Mouse (Mus musculus) MEL (cell line): Measurements from ENCODE around the gene Kctd7. TPM values are rescaled to one million over a fixed set of nuclear protein-coding genes. Genes with fewer than 3 reads are reported as not detected.

Source experiments
- DNase-seq: peaks from one replicate; pipeline ENCODE4 v3.0.0; 2011; ENCODE audit warnings: low read depth, low spot score
- H3K27ac ChIP-seq: 2 replicates; pipeline ENCODE4 v1.5.1; 2012; ENCODE audit warnings: low read depth, mild to moderate bottlenecking, control low read depth, low read length, moderate library complexity; ENCODE audit not compliant: control insufficient read depth
- H3K27me3 ChIP-seq, 2 experiments: fragments of 150-350 bp in 1 of 2; sonication (generic) in 1 of 2; 2 replicates each; pipeline ENCODE4 v1.6.1; 2012; ENCODE audit warnings: low read length in 2 of 2, mild to moderate bottlenecking in 2 of 2, improper control_type of control experiment in 1 of 2, moderate library complexity in 1 of 2; ENCODE audit not compliant: insufficient read depth in 2 of 2, control insufficient read depth in 1 of 2
- H3K36me3 ChIP-seq, 2 experiments: 2 replicates each; pipeline ENCODE4 v1.6.1; 2012 to 2014; ENCODE audit warnings: low read length in 2 of 2, improper control_type of control experiment in 1 of 2, inconsistent platforms in 1 of 2, mild to moderate bottlenecking in 1 of 2; ENCODE audit not compliant: insufficient read depth in 2 of 2, control insufficient read depth in 1 of 2
- H3K4me1 ChIP-seq, 2 experiments: fragments of 150-350 bp in 1 of 2; sonication (generic) in 1 of 2; 2 replicates each; pipeline ENCODE4 v1.6.1; 2012; ENCODE audit warnings: low read length in 2 of 2, improper control_type of control experiment in 1 of 2, mild to moderate bottlenecking in 1 of 2; ENCODE audit not compliant: insufficient read depth in 2 of 2, control insufficient read depth in 1 of 2
- H3K4me3 ChIP-seq, 2 experiments: fragments of 150-350 bp in 1 of 2; sonication (generic) in 1 of 2; 2 replicates each; pipeline ENCODE4 v1.5.1; 2012; ENCODE audit warnings: low read depth in 2 of 2, low read length in 2 of 2, mild to moderate bottlenecking in 2 of 2, moderate library complexity in 2 of 2, control low read depth in 1 of 2, improper control_type of control experiment in 1 of 2; ENCODE audit not compliant: control insufficient read depth in 1 of 2, insufficient read depth in 1 of 2
- H3K79me2 ChIP-seq: 2 replicates; pipeline ENCODE4 v1.6.1; 2012; ENCODE audit warnings: mild to moderate bottlenecking, low read length, moderate library complexity; ENCODE audit not compliant: control insufficient read depth, poor library complexity, insufficient read depth
- H3K9ac ChIP-seq: 2 replicates; pipeline ENCODE4 v1.6.1; 2012; ENCODE audit warnings: low read depth, mild to moderate bottlenecking, control low read depth, low read length, moderate library complexity; ENCODE audit not compliant: control insufficient read depth, poor library complexity, severe bottlenecking
- H3K9me3 ChIP-seq: fragments of 150-350 bp; sonication (generic); replicated peaks from 2 replicates; pipeline ENCODE4 v1.6.1; 2012; ENCODE audit warnings: mild to moderate bottlenecking, low read length, improper control_type of control experiment, moderate library complexity; ENCODE audit not compliant: insufficient read depth
- BHLHE40 ChIP-seq: IDR thresholded peaks from 2 replicates; pipeline ENCODE4 v1.6.1; 2012; ENCODE audit warnings: low read depth, mild to moderate bottlenecking, inconsistent platforms, low read length, improper control_type of control experiment, borderline replicate concordance
- CHD1 ChIP-seq: IDR thresholded peaks from 2 replicates; pipeline ENCODE4 v1.6.1; 2012; ENCODE audit warnings: low read depth, mild to moderate bottlenecking, inconsistent platforms, low read length, improper control_type of control experiment
- CHD2 ChIP-seq: IDR thresholded peaks from 2 replicates; pipeline ENCODE4 v1.6.1; 2011; ENCODE audit warnings: low read length, improper control_type of control experiment
- CTCF ChIP-seq, 3 experiments: IDR thresholded peaks in 2 of 3; conservative IDR thresholded peaks in 1 of 3; 2 replicates each; pipeline ENCODE4 v1.5.1; 2011 to 2012; ENCODE audit warnings: low read length in 3 of 3, low read depth in 2 of 3, mild to moderate bottlenecking in 2 of 3, improper control_type of control experiment in 1 of 3, inconsistent platforms in 1 of 3, mixed read lengths in 1 of 3, moderate library complexity in 1 of 3; ENCODE audit not compliant: control insufficient read depth in 1 of 3, insufficient read depth in 1 of 3, poor library complexity in 1 of 3, severe bottlenecking in 1 of 3
- E2F4 ChIP-seq: IDR thresholded peaks from 2 replicates; pipeline ENCODE4 v1.6.1; 2011; ENCODE audit warnings: low read depth, low read length, improper control_type of control experiment, borderline replicate concordance
- GATA1 ChIP-seq: IDR thresholded peaks from 2 replicates; pipeline ENCODE4 v1.6.1; 2011; ENCODE audit warnings: low read depth, low read length, improper control_type of control experiment
- HCFC1 ChIP-seq: IDR thresholded peaks from 2 replicates; pipeline ENCODE4 v1.6.1; 2012; ENCODE audit warnings: low read depth, mild to moderate bottlenecking, inconsistent platforms, low read length, improper control_type of control experiment, moderate library complexity
- JUND ChIP-seq: IDR thresholded peaks from 2 replicates; pipeline ENCODE4 v1.6.1; 2011; ENCODE audit warnings: low read depth, mild to moderate bottlenecking, improper control_type of control experiment, low read length
- MAFK ChIP-seq: IDR thresholded peaks from 2 replicates; pipeline ENCODE4 v1.6.1; 2011; ENCODE audit warnings: low read depth, mild to moderate bottlenecking, low read length, improper control_type of control experiment, borderline replicate concordance
- MAZ ChIP-seq: IDR thresholded peaks from 2 replicates; pipeline ENCODE4 v1.6.1; 2012; ENCODE audit warnings: low read depth, mild to moderate bottlenecking, inconsistent platforms, low read length, improper control_type of control experiment
- MEF2A ChIP-seq: IDR thresholded peaks from 2 replicates; pipeline ENCODE4 v1.6.1; 2014; ENCODE audit warnings: low read depth, mild to moderate bottlenecking, inconsistent platforms, low read length, improper control_type of control experiment; ENCODE audit not compliant: poor library complexity, insufficient replicate concordance, severe bottlenecking; ENCODE audit errors: extremely low read depth
- MXI1 ChIP-seq: IDR thresholded peaks from 2 replicates; pipeline ENCODE4 v1.6.1; 2011; ENCODE audit warnings: mild to moderate bottlenecking, low read depth, low read length, improper control_type of control experiment
- MYB ChIP-seq: IDR thresholded peaks from 2 replicates; pipeline ENCODE4 v1.6.1; 2011; ENCODE audit warnings: mild to moderate bottlenecking, low read depth, low read length, improper control_type of control experiment
- POLR2A ChIP-seq, 2 experiments: IDR thresholded peaks; 2 replicates each; pipeline ENCODE4 v1.6.1; 2011 to 2012; ENCODE audit warnings: low read length in 2 of 2, mild to moderate bottlenecking in 2 of 2, control low read depth in 1 of 2, improper control_type of control experiment in 1 of 2, low read depth in 1 of 2, moderate library complexity in 1 of 2; ENCODE audit not compliant: control insufficient read depth in 1 of 2, insufficient read depth in 1 of 2, poor library complexity in 1 of 2
- POLR2AphosphoS2 ChIP-seq: IDR thresholded peaks from 2 replicates; pipeline ENCODE4 v1.6.1; 2011; ENCODE audit warnings: low read length, improper control_type of control experiment
- POLR2AphosphoS5 ChIP-seq: IDR thresholded peaks from 2 replicates; pipeline ENCODE4 v1.6.1; 2012; ENCODE audit warnings: low read depth, borderline replicate concordance, mild to moderate bottlenecking, inconsistent platforms, low read length, moderate library complexity, mixed read lengths
- RAD21 ChIP-seq: IDR thresholded peaks from 2 replicates; pipeline ENCODE4 v1.6.1; 2011; ENCODE audit warnings: mild to moderate bottlenecking, low read depth, low read length, improper control_type of control experiment
- TAL1 ChIP-seq: IDR thresholded peaks from 2 replicates; pipeline ENCODE4 v1.6.1; 2012; ENCODE audit warnings: mild to moderate bottlenecking, inconsistent platforms, low read length, moderate library complexity, mixed read lengths
- USF2 ChIP-seq, 2 experiments: IDR thresholded peaks; 2 replicates each; pipeline ENCODE4 v1.6.1; 2011 to 2012; ENCODE audit warnings: improper control_type of control experiment in 2 of 2, low read length in 2 of 2, borderline replicate concordance in 1 of 2, inconsistent platforms in 1 of 2, low read depth in 1 of 2, mild to moderate bottlenecking in 1 of 2; ENCODE audit not compliant: insufficient read depth in 1 of 2
- ZC3H11A ChIP-seq: IDR thresholded peaks from 2 replicates; pipeline ENCODE4 v1.6.1; 2012; ENCODE audit warnings: low read depth, mild to moderate bottlenecking, inconsistent platforms, low read length, improper control_type of control experiment
- ZKSCAN1 ChIP-seq: IDR thresholded peaks from 2 replicates; pipeline ENCODE4 v1.6.1; 2012; ENCODE audit warnings: low read depth, mild to moderate bottlenecking, inconsistent platforms, low read length, improper control_type of control experiment, moderate library complexity
- polyA plus RNA-seq, 2 experiments: library from polyadenylated mRNA; stranded (reverse) in 1 of 2; unstranded in 1 of 2; fragments of >175 nt in 1 of 2; fragments of >200 nt in 1 of 2; gene quantifications; 2 replicates each; pipeline versions ENCODE4 v1.2.1 to v1.2.4; 2012; ENCODE audit warnings: low replicate concordance in 2 of 2, low read depth in 1 of 2; ENCODE audit not compliant: insufficient read length in 2 of 2, insufficient read depth in 1 of 2, missing spikeins in 1 of 2
- total RNA-seq: library from RNA; depleted of rRNA; stranded (reverse); fragments of 300-350 nt; gene quantifications from 2 replicates; pipeline ENCODE4 v1.2.3, GENCODE M21; 2012

Gene Kctd7
- total and polyA plus RNA-seq, 3 experiments = 5.8 to 7.0 TPM; not detected in 1

DNA sequence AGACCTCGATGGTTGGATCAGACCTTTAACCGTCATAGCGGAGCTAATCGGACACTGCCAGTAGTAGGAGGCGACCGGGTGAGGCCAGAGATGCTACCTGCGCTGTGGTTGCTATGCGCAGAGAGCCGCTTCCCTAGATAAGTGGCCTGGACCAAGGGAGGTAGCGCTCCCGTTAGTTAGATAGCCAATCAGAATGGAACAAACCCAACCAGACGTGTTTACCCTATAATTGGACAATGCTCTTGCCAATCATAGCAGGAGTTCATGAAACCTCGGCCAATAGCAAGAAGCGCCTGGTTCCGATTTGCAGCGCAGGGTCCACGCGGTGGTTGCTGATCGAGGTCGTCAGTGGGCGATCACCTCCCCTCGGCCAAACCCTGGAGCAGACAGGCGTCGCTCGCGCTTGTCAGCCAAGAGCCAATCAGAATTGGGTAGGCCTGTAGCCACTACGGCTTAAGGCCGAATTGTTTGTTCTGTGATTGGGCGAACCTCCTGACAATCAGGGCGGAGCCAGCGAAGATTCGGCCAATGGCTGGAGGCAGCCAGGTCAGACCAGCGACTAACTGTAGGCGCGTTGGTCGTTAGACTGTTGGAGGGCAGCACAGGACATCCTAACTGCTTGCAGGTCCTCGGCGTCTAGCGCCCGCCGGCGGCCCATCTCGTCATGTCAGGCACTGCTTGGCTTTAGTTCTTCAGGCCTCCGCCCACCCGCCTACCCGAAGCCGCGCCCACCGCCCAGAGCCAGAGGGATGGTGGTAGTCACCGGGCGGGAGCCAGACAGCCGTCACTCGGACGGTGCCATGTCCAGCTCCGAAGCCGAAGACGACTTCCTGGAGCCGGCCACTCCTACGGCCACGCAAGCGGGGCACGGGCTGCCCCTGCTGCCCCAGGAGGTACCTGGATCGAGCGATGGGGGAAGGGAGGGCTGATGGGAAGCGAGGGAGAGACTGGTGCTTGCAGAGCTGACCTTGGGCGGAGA, at the start of gene Kctd7 (continued):
- no peak for TF ChIP-seq POLR2AphosphoS5
- TF ChIP-seq BHLHE40 = no peak
- peak; percentile 38 for TF ChIP-seq RAD21
- TF ChIP-seq ZC3H11A = no peak
- TF ChIP-seq JUND = no peak
- no peak; the same call in 1 of the 2 replicates for TF ChIP-seq MAZ

DNA sequence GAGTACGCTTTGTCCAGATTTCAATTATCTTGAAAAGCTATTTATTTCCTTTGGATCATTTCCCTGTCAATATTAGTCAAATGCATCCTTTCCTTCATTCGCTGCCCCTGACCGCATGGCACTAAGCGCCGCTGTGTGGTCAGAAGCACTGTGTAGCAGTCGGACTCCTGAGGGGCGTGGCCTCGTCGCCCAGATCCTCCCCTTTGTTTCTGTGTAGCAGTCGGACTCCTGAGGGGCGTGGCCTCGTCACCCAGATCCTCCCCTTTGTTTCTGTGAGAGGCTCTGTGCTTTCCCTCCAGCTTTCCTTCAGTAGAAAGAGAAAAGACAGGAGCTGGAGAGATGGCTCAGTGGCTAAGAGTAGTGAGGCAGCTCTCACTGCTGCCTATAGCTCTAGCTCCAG, 47.9 kb upstream of the Kctd7 start:
- no peak for DNase-seq
- TF ChIP-seq TAL1 (no peak), CHD1 (no peak), ZKSCAN1 (no peak), CHD2 (no peak), POLR2A (IDR thresholded peaks at IDR 0.05; ENCODE audit: control insufficient read depth in 1 of 2, insufficient read depth in 1 of 2, low read depth in 1 of 2, low read length in 2 of 2, poor library complexity in 1 of 2) (no peak), HCFC1 (no peak), GATA1 (no peak), MEF2A (no peak), MAZ (no peak), MXI1 (no peak), CTCF (IDR thresholded peaks at IDR 0.05 in 2 of 3, conservative IDR thresholded peaks at IDR 0.05 in 1 of 3; ENCODE audit: control insufficient read depth in 1 of 3, insufficient read depth in 1 of 3, low read depth in 2 of 3, low read length in 3 of 3, poor library complexity in 1 of 3, severe bottlenecking in 1 of 3) (no peak), MYB (no peak), POLR2AphosphoS5 (no peak), MAFK (no peak), POLR2AphosphoS2 (no peak), USF2 (IDR thresholded peaks at IDR 0.05; ENCODE audit: borderline replicate concordance in 1 of 2, insufficient read depth in 1 of 2, low read depth in 1 of 2, low read length in 2 of 2) (no peak), E2F4 (no peak)
- TF ChIP-seq, all 39 proteins: peak for 0
- Histone ChIP-seq H3K4me1 (peaks cover 5 to 19% of the 10 kb centered on the region in 2 experiments), H3K27ac (no peak overlapping the region), H3K36me3 (peaks cover 0 to 7% of the 10 kb centered on the region in 2 experiments; a peak in 2 of 4 replicates), H3K4me3 (no peak overlapping the region), H3K79me2 (no peaks in the 10 kb centered on the region; the same call in 1 of the 2 replicates), H3K27me3 (no peaks in the 10 kb centered on the region), H3K9ac (no peak overlapping the region), H3K9me3 (no peaks in the 10 kb centered on the region)
